In the genomic region with DNA sequence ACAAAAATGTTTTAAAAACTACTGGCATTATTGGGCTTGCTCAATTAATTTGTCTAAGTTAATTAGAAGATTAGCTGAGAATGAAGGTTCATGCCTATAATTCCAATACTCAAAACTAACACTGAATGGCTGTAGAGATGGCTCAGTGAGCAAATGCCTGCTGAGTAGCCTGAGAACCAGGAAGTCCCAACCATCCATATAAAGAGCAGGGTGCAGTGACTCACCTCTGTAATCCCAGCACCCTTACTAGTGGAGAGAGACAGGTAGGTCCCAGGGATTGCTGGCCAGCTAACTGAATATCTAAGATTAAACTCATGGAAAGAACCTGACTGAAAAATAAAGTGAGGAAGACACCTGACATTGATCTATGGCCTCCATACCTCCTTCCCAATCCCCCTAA, we compare ENCODE assay signal across 19 mouse cellular contexts. TPM values are rescaled to one million over a fixed set of nuclear protein-coding genes. Genes with fewer than 3 reads are reported as not detected.
"Had no signal": no experiment of that assay in that cellular context is flagged by ENCODE, and none has a peak within 500 bp of the region (broad histone marks: within the 10 kb centered on the region; RNA-seq: fewer than 3 reads in every experiment).

No protein-coding gene starts in this region.

- H3K4me3 ChIP-seq: heart, embryonic 10.5 days; heart, embryonic 12.5 days; hindbrain, embryonic 10.5 days; hindbrain, embryonic 12.5 days; kidney, embryonic 15.5 days; limb, embryonic 13.5 days; limb, embryonic 15.5 days; liver, embryonic 12.5 days had no signal

- ATAC-seq: hindbrain, embryonic 16.5 days; inflammation-experienced regulatory T-cells, adult 6 months; liver, embryonic 12.5 days had no signal

- H3K4me1 ChIP-seq: heart, embryonic 10.5 days; heart, embryonic 12.5 days; hindbrain, embryonic 10.5 days; hindbrain, embryonic 12.5 days; limb, embryonic 13.5 days; limb, embryonic 15.5 days; liver, embryonic 12.5 days had no signal

- H3K9ac ChIP-seq: heart, embryonic 12.5 days; hindbrain, embryonic 12.5 days; hindbrain, embryonic 14.5 days; kidney, embryonic 15.5 days; limb, embryonic 13.5 days; limb, embryonic 15.5 days; liver, embryonic 12.5 days; liver, embryonic 14.5 days had no signal

- H3K4me2 ChIP-seq: heart, embryonic 12.5 days; hindbrain, embryonic 12.5 days; hindbrain, embryonic 14.5 days; kidney, embryonic 15.5 days; limb, embryonic 13.5 days; limb, embryonic 15.5 days; liver, embryonic 12.5 days had no signal

- DNase-seq: heart, adult 18-20 months; heart, postnatal 10 days; heart, postnatal 4 days; layer of hippocampus, postnatal 36 days; left cerebral cortex, postnatal 4 days had no signal

- H3K27ac ChIP-seq: heart, embryonic 10.5 days; hindbrain, embryonic 10.5 days; hindbrain, embryonic 12.5 days; hindbrain, embryonic 14.5 days; kidney, embryonic 15.5 days; kidney, postnatal 0 days; limb, embryonic 13.5 days; limb, embryonic 15.5 days; liver, embryonic 12.5 days; liver, embryonic 14.5 days had no signal

- H3K27me3 ChIP-seq: heart, embryonic 12.5 days; hindbrain, embryonic 12.5 days; kidney, embryonic 15.5 days; limb, embryonic 13.5 days; limb, embryonic 15.5 days; liver, embryonic 12.5 days had no signal

- H3K9me3 ChIP-seq: heart, embryonic 10.5 days; heart, embryonic 12.5 days; hindbrain, embryonic 10.5 days; hindbrain, embryonic 12.5 days; kidney, embryonic 15.5 days; limb, embryonic 13.5 days; limb, embryonic 15.5 days; liver, embryonic 12.5 days had no signal

RNA-seq across cellular contexts. Expression of gene Chac1, which starts 48.3 kb away (rescaled TPM):
- total RNA-seq: granulocyte monocyte progenitor cell, adult 5-6 weeks had no signal
- polyA plus RNA-seq: inflammation-experienced regulatory T-cells, adult 6 months had no signal
